Mouse (Mus musculus) embryo, embryonic 11.5 days (tissue): ENCODE results near the gene Cdk14.
A peak's percentile ranks its signal among the peaks of the same experiment; 100 is the strongest.

ENCODE experiments used
- DNase-seq: peaks from one replicate; pipeline ENCODE4 v3.0.0-alpha.2; 2012; ENCODE audit warnings: low read depth, low spot score

Cdk14 gene

DNA sequence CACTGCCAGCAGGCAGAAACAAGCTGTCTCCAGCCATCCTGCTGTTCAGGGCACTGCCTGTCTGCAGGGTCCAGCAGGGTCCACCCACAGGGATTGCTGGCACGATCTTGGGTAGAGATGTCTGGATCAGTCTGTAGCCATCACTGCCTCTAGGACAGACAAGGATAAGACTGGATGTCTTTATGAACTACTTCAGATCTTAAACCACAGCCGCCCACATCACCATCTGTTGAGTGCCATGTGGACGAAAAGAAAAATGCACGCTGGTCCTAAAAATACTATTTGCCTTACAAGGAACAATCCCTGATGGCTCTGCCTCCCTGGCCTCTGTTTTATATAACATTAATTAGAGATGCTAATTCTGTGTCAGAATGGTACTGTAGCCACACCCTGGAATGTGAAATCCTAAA lies 426.9 kb downstream of the Cdk14 start:
- DNase-seq, result no peak

DNA sequence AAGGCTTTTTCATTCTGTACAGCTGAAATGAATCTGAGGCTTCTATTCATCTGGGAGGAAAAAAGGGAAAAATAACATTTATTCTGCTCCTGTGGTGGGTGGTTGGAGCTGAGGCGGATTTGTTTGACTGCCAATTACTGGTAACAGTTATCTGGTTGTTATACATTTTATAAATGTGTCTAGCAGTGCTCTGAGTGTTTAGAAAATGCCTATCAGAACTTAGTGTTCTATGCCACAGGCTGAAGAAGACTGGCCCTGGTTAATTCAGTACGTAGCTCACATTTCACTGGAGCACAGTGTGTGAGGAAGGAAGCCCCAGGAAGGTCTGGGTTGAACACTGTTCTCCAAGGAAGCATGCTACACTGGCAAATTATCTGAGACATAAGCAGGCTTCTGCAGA lies 429.1 kb downstream of the Cdk14 start:
- DNase-seq, result no peak

DNA sequence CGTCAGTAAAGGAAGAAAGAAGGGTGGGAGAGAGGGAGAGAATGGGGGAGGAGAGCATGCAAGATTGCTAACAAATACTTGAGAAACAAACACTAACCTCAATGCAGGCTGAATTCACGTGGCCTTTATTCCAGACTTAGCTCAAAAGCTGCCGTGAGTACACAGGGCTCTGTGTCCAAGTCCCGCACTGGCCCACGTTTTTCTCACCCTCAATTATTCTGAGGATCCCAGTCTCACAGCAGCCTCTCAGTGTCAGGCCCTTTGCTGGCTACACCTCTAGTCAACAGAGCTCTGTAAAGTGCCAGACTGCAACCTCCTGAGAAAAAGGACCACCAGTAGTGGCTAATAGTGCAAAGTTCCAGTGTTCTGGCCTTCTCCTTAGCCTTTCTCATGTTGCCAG lies 429.9 kb downstream of the Cdk14 start:
- no peak for DNase-seq

DNA sequence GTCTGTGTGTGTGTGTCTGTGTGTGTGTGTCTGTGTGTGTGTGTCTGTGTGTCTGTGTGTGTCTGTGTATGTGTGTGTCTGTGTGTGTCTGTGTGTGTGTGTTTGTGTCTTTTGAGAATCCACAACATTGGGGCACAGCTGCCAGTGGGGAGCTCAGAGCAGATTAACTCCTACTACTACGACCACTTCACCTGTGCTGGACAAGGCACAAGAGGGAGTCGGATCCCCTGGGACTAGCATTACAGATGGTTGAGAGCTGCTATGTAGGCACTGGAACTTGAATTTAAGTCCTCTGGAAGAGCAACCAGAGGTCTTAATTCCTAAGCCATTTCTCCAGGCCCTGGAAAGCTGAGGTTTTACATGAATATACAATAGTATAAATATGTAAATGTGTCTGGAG lies 433.9 kb downstream of the Cdk14 start:
- DNase-seq, result no peak

DNA sequence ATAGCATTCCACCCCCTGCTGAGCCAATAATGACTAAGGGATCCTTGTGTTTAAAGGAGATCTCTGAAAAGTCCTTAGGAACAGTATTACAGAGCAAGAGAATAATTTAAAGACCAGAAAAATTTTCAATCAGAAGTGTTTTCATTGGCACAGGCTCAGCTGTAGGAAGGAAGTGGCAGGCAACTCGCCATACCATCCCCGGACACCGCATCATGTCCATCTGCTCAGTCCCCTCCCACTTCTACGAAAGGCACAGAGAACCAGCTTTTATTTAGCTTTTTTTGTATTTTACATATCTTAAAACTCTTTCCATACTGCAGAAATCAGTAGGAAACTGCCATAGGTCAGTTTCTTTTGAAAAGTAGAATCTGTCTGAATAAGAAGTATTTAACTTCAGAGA lies 440.6 kb downstream of the Cdk14 start:
- DNase-seq, result no peak

DNA sequence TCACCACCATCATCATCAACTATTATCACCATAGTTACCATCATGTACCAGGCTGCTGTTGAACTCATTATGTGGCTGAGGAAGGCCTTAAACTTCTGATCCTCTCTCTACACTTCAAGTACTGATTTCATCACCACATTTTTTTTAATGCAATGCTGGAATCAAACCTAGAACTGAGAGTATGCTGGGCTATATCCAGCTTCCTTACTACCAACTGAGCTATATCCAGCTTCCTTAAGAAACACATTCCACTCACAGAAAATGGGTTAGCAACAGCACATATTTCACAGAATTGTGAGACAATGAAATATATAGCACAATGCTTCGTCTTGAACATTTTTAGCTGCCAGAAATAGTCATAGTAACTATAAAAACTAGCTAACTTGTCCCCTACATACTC lies 446.7 kb downstream of the Cdk14 start:
- no peak for DNase-seq

DNA sequence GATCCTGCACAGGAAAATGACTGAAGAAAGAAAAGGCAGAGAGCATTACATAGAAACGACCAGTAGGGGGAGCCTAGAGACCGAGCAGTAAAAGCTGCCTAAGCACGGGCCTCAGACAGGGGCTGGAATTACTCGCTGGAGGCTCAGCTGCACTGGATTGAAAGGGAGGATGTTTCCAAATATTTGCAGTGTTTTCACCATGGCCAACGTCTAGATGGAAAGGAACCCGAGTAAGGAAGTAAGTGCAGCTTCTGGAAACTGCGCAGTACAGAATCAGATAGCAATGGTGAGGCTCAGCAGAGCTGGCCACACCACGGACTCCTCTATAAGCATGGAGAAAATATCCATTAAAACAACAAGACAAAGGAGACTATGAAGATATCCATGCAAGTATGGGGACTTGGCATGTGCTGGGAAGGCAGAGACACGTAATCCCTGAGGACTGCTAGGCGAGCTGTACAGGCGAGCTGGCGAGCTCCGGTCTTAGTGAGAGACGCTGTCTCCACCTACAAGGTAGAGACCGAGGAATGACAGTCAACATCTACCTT lies 458.0 kb downstream of the Cdk14 start:
- peak; percentile 69 for DNase-seq

DNA sequence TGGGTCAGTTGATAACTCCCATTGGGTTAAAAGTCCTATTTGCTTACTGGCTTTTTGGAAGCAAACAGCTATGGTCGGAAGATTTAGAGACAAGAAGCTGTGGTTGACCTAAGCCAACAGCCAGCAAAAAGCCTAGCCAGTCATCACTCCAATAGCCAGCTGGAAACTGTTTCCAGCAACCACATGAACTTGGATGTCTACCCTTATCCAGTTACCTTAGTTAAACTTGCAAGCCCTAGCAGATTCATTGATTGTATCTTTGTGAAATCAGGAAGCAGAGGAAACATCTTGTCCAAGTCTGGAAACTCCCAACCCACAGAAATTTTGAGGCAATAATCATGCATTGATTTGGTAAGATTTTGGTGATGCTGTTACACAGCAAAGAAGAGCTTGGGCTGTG lies 458.5 kb downstream of the Cdk14 start:
- no peak for DNase-seq

DNA sequence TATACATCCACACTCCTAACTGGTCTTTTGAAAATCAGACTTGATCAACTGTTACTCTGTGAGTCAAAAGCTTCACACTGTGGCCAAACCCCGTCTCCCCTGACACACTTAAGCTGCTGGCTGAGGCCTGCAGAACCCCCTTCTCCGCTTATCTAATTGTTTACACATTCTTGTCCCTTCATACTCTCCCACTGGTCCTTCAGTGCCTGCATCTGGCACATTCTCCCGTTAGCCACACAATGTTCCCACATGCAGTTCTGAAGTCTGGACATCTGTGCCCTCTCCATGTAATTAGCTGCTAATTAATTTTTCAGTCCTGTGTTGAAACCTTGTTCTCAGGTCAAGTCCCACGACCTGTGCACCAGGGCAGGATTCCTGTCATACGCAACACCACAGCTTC lies 460.7 kb downstream of the Cdk14 start:
- no peak for DNase-seq

DNA sequence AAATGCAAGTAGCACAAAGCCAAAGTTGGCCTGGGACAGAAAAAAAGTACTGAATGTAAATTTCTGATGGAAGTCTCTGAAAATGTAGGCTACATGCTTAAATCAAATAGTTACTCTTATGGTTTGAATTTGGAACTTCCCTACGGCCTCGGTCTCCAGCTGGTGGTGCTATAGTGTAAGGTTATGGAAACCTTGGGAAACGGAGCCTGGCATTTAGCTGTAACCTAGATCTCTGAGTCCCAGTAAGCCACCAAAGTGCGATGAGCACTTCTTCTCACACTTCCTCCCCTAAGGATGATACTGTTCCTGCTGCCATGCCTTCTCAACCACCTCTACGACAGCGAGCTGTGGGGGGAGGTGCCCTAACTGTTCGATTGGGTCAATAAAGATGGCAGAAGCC lies 464.1 kb downstream of the Cdk14 start:
- DNase-seq, result no peak

DNA sequence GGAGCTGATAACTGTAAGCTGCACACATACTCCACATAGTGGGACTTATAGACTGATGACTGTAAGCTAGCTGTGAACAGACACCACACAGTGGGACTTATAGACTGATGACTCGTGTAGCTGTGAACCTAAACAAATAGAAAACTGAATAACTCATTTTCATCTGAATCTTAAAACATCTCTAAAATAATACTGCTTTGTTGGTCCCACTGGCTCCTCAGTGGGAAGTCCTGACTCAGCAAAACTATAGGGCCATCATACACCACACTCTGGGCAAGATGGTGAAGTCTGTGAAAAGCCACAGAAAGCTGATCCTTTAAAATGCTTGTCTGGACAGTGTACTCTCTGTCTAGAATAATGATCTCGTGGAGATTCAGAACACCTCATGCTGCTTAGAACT lies 464.7 kb downstream of the Cdk14 start:
- DNase-seq, result no peak

DNA sequence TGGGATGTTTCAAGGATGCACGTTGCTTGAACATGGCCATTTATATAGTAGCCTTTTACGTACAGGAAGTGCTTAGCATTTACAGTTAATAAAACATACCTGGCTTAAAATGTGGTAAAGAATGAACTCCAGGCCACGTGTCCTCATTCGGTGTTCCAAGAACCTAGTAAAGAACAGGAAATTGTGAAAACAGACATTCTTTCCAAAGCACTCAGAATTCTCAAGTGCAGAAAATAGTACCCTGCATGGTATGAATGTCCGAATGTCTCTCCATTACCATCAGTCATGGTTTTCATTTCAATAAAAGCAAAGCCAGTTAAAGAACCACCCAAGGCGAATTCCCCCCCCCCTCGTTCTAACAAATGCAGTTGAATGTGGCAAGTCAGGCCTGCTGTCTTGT lies 470.7 kb downstream of the Cdk14 start:
- no peak for DNase-seq

DNA sequence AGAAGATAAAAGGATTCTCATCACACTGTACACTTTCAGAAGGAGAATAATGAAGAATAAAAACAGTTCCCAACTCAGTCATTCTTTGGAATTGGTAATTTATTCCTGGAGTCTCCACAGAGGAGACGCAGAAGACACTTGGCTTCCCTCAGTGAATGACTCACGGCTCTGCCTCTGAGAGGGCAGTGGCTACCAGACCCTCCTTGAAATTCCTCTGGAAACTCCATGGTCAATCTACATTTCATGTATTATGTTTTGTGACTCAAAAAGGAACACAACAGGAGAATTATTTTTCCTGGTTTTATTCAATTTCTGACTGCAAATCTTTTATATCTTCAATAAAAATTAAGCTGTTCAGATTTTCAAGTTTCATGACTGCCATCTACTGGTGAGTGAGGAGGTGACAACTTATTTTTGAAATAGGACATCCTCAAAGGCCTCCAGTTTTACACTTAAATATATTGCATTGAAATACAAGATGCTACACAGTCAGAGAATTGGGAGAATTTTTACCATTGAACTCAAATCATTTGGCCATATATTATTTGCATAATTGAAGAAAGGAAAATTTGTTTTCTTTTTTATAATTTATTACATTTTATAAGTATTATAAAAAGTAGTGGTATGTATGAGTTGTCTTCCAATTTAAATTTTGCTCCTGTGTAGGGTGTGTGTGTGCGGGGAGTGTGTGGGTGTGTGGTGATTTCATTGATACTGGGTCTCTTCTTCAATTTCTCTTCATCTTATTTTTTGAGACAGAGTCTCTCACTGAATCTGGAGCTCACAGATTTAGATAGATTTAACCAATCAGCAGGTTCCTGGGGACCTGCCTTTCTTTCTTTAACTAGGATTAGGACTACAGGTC lies 471.8 kb downstream of the Cdk14 start:
- peak; percentile 22 for DNase-seq

DNA sequence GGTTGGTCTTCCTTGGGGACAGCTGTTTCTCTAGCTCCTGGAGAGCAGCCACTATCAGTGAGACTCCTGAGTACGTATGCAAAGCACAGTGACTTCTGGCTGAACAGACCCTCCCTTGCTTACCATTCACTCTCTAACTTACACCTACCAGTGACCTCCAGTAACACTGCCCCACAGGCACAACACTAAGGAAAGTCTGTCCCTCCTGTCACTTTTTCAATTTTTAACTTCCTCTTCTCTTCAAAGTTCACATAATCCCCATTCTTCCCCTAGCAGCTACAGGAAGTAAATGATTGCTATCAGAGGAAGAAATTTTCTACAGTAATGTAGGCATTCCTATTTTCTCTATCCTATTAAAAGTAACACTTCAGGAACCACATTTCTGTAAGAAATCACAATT lies 485.0 kb downstream of the Cdk14 start:
- no peak for DNase-seq

DNA sequence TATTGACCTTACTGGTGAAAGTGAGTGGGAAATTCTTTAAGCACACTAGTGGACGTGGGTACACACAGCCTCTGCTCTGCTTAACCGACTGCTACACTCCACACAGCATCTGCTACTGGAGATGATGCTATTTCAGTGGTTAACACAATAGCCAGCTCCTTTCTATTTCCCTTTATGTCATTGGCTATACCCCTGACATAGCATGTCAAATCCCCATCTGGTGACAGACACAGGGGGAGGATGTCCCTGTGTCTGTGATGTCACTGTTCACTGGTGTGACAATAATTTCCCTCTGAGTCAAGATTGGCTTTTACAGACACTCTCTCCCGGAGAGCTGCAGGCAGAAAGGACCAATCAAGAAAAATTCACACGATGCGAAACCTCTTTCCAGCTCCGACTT lies 485.6 kb downstream of the Cdk14 start:
- no peak for DNase-seq

DNA sequence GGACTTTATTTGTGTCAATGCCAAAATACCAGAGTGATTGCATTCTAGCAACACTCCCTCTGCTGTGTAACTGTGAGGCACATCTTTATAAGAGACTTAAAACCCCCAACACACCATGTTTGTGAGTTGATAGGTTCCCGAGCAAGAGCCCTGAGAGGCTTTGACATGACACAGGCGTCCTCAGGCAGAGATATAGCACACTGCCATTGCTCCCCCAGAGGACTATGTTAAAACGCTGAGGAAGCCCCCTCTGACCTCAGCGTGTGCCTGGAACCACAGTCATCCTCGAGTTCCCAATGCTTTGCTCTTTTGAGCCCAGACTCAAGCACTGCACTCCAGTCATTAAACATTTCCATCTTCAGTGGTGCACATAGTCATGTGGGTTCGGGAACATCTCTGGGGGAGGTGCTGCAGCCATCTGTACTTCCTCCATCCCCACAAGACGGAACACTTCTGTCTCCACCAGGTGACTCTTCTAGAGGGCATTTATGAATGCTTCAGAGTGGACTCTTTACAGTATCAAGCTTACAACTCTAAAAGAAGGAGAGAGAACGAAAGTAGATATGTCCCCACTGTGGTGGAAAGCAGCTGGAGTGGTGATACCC lies 488.5 kb downstream of the Cdk14 start:
- no peak for DNase-seq

DNA sequence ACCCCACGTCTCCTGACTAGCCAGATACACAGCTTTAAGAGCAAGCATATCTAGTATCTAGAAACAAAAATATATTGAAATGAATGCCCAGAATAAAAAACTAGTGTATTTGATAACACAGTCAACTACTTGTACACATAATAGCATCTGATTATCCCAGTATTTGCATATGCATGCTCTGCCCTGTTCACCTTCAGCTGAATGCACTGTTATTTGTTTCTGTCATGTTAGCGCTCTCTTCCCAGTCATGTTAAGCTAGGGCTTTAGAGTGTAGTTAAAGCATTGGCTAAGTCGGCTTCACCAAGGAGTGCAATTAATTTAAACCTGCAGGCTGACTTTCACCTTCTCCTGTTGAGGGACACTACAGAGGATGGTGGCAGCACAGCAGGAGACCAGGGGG lies 490.5 kb downstream of the Cdk14 start:
- no peak for DNase-seq

DNA sequence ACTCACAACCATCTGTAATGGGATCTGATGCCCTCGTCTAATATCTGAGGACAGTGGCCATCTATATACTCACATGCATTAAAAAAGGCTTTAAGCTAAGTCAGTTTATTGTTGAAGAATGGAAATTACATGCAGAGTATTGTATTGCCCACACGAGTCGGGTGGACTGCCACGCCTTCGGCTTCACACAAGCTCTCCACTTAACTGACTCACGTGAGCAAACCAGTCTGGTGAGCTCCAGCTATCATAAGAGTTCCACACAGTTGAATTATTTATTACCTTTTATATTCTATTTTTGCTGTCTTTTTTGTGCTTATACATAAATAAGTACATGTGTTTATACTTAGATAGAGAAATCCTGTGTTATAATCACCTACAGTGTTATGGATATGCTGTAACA lies 495.2 kb downstream of the Cdk14 start:
- DNase-seq, result no peak

DNA sequence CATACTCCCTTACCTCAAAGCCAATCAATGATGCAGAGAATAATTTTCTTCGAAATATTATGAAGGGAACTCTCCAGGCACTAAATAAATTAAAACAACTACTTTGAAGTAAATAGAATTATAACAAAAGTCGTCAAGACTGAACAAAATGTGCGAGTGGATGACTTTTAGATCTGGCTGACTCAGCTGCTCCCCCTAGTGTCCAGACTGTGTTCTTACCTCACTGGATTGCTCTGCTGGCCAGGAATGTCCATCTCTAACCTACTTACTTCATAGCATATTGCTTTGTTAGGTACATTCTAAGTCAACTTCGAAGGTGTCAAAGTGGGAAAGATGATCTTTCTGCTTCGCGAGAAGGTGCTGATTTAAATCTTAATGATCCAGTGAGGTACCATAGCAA lies 501.7 kb downstream of the Cdk14 start:
- DNase-seq, result peak; percentile 53

DNA sequence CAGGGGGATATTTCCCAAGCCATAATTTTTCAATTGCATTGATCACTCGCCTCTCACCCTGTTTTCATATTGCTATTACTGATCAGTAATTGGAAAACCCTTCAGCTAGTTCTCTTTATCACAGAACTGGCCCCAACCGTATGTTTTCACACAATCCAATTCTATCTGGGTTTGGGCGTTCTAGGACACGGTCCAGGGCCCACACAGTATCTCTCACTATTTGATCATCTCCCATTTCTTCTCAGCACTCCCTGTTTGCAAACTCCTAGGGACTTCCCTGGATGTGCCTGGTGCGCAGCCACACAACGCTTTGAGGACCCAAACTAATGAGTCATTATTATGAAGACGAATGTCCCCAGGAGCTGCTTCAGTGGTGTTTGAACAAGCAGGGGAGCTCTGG lies 502.4 kb downstream of the Cdk14 start:
- DNase-seq, result no peak

DNA sequence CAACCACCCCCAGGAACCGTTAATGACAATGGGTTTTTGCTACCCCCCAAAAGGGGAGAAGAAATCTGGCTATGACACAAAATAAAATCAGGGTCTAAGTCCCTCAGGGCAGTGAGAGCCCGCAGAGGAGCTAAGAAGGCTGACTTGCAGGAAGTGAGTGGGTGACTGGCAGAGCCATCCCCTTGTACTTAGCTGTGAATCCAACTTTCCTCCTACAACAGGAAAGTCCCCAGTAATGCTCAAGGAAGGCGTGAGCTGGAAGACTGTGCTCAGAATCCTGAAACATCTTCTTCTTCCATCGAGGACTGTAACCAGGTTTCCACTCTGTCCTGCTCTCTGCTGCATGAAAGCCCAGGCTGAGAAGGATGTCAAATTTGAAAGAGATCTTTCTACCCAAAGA lies 502.8 kb downstream of the Cdk14 start:
- no peak for DNase-seq

DNA sequence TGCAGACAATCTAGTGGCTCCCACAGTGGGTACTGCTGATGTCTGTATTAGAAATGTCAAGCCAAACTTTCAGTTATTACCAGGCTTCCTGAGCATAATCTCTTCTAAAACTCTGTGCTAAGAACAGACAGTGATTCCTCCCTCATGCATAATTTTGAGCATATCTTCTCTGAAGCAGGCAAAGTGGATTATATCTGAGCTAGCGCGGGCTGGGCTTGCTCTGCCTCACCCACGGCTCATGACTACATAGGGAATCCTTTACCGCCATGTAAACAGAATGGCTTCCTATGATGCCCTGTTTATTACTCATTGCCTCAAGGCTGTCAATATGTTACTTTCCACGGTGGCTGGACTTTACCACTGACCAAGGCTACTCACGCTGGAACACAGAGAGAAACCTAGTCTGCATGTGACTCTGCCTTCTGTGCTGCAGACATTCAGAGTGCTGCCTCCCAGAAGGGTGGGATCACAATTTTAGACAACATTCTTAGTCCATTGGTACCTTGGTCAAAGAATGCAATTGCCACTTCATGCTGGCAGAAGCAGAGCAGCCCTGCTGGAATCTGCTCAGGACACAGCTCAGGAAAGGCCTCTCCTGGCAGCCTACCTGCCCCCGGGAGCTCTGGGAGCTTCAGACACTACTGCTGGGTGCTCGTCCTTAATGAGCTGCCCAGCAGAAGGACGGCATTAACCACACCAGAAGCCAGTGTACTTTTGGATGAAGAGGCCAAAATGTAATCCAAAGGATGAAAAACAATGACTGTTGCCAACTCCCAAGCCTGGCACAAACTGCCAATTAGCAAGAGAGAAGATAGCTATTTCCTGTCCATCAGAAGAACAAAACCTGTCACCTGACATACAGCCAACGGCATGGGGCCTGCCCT lies 503.5 kb downstream of the Cdk14 start:
- no peak for DNase-seq
